Comparison of ENCODE assay signal across 24 mouse cellular contexts in the genomic region with DNA sequence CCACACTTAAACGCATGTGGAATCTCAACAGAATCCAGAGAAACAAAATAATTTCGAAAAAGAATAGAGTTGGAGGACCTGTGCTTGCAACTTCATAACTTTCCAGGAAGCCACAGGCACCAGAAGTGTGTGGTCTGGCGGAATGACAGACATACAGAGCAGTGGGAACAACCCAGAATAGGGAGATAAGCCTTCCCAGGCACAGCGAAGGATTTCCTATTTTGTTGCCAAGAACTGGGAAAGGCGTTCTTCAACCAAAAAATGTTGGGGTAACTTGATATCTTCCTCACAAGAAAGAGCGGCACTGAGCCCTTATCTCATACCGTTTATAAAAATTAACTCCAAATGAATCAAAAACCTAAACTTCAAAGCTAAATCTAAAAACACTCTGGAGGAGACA.
A peak's percentile ranks its signal among the peaks of the same experiment; 100 is the strongest.
DNase-seq lines count a peak whose midpoint lies in the region; ATAC-seq and TF ChIP-seq lines count a peak whose summit lies in the region.
"Had no signal": no experiment of that assay in that cellular context is flagged by ENCODE, and none has a peak within 500 bp of the region (broad histone marks: within the 10 kb centered on the region; RNA-seq: fewer than 3 reads in every experiment).

No protein-coding gene starts in this region.

- no peak overlapping the region for H3K9ac ChIP-seq in heart, embryonic 14.5 days (ENCODE audit: low read length)
- no peak overlapping the region for H3K9ac ChIP-seq in heart, embryonic 11.5 days (ENCODE audit: low read depth, low read length)
- no peak overlapping the region for H3K9ac ChIP-seq in limb, embryonic 14.5 days (ENCODE audit: low read depth, low read length, severe bottlenecking)
- H3K9ac ChIP-seq in intestine, embryonic 15.5 days = no peak overlapping the region
- H3K9ac ChIP-seq: embryonic facial prominence, embryonic 15.5 days; forebrain, embryonic 12.5 days; hindbrain, embryonic 12.5 days had no signal

- peaks cover 3 to 5% of the 10 kb centered on the region in 2 experiments; a peak in 2 of 4 replicates for H3K4me1 ChIP-seq in heart, embryonic 14.5 days (ENCODE audit: control insufficient read depth in 2 of 2, insufficient read depth in 2 of 2, low read length in 2 of 2)
- peaks cover 2% of the 10 kb centered on the region; the same call in 1 of the 2 replicates for H3K4me1 ChIP-seq in heart, embryonic 11.5 days (ENCODE audit: control insufficient read depth, insufficient read depth, low read length)
- H3K4me1 ChIP-seq in limb, embryonic 14.5 days (ENCODE audit: control insufficient read depth, insufficient read depth, low read length) = 0 out of 2 replicates have a peak, but pooled peaks cover under 1% of the 10 kb centered on the region
- peaks cover under 1% of the 10 kb centered on the region for H3K4me1 ChIP-seq in limb, embryonic 10.5 days
- H3K4me1 ChIP-seq in intestine, embryonic 15.5 days (replicated peaks) = no peaks in the 10 kb centered on the region
- H3K4me1 ChIP-seq: forebrain, embryonic 12.5 days; hindbrain, embryonic 12.5 days had no signal

- DNase-seq in limb, embryonic 14.5 days (ENCODE audit: low spot score) = peak; percentile 40
- DNase-seq in limb, embryonic 10.5 days (ENCODE audit: low spot score) = no peak
- peak; percentile 47 for DNase-seq in 3T3-L1 (ENCODE audit: low read depth, low spot score)
- peak; percentile 35 for DNase-seq in NIH3T3 (ENCODE audit: low read depth)
- no peak for DNase-seq in layer of hippocampus, postnatal 36 days
- DNase-seq: adrenal gland, postnatal 14 days; B cell, adult 2 months; cerebellum, adult 11-12 months; cerebellum, adult 9-10 months; cerebellum, postnatal 25 days; gastrocnemius, postnatal 10 days; heart, adult 2 months; kidney, adult 11 months had no signal

- H3K27ac ChIP-seq in heart, embryonic 14.5 days (replicated peaks in 1 of 2; ENCODE audit: control insufficient read depth in 1 of 2, insufficient read depth in 1 of 2, low read depth in 2 of 2, low read length in 2 of 2) = no peak overlapping the region; a peak in 1 of 4 replicates
- H3K27ac ChIP-seq in heart, embryonic 11.5 days (ENCODE audit: low read depth, low read length) = no peak overlapping the region
- H3K27ac ChIP-seq in limb, embryonic 14.5 days (replicated peaks; ENCODE audit: low read depth, low read length) = no peak overlapping the region
- H3K27ac ChIP-seq in limb, embryonic 10.5 days = no peak overlapping the region
- H3K27ac ChIP-seq in intestine, embryonic 15.5 days = no peak overlapping the region
- H3K27ac ChIP-seq: embryonic facial prominence, embryonic 15.5 days; forebrain, embryonic 12.5 days; heart, adult 2 months; hindbrain, embryonic 12.5 days had no signal

- no peak overlapping the region for H3K4me3 ChIP-seq in heart, embryonic 14.5 days (ENCODE audit: control insufficient read depth in 1 of 2, insufficient read depth in 1 of 2, low read depth in 1 of 2, low read length in 2 of 2)
- no peak overlapping the region for H3K4me3 ChIP-seq in heart, embryonic 11.5 days (ENCODE audit: low read depth, low read length)
- H3K4me3 ChIP-seq in limb, embryonic 14.5 days (replicated peaks; ENCODE audit: low read length) = no peak overlapping the region
- no peak overlapping the region for H3K4me3 ChIP-seq in limb, embryonic 10.5 days
- no peak overlapping the region for H3K4me3 ChIP-seq in intestine, embryonic 15.5 days (replicated peaks)
- H3K4me3 ChIP-seq: embryonic facial prominence, embryonic 15.5 days; forebrain, embryonic 12.5 days; heart, adult 2 months; hindbrain, embryonic 12.5 days had no signal

- no peak for TF ChIP-seq POLR2A in limb, embryonic 14.5 days (IDR thresholded peaks at IDR 0.05; ENCODE audit: borderline replicate concordance, extremely low read depth, insufficient read depth, insufficient read length)

- 30% methylated on average over 7 of the region's 7 CpGs for WGBS in heart, embryonic 14.5 days
- 35% methylated on average over 7 of the region's 7 CpGs for WGBS in heart, embryonic 11.5 days (ENCODE audit: insufficient replicate concordance)
- 57% methylated on average over 7 of the region's 7 CpGs for WGBS in limb, embryonic 14.5 days
- 80% methylated on average over 7 of the region's 7 CpGs for WGBS in limb, embryonic 10.5 days
- WGBS in intestine, embryonic 15.5 days = 61% methylated on average over 7 of the region's 7 CpGs

- H3K9me3 ChIP-seq in heart, embryonic 14.5 days (ENCODE audit: control insufficient read depth, low read length) = no peaks in the 10 kb centered on the region
- no peaks in the 10 kb centered on the region for H3K9me3 ChIP-seq in heart, embryonic 11.5 days (replicated peaks; ENCODE audit: control insufficient read depth, low read length)
- no peaks in the 10 kb centered on the region for H3K9me3 ChIP-seq in limb, embryonic 14.5 days (ENCODE audit: control insufficient read depth, low read length)
- H3K9me3 ChIP-seq in limb, embryonic 10.5 days (replicated peaks) = no peaks in the 10 kb centered on the region
- H3K9me3 ChIP-seq in intestine, embryonic 15.5 days = no peaks in the 10 kb centered on the region
- H3K9me3 ChIP-seq: embryonic facial prominence, embryonic 15.5 days; forebrain, embryonic 12.5 days; hindbrain, embryonic 12.5 days had no signal

- no peaks in the 10 kb centered on the region for H3K36me3 ChIP-seq in heart, embryonic 14.5 days (ENCODE audit: control insufficient read depth, insufficient read depth, low read length)
- no peaks in the 10 kb centered on the region for H3K36me3 ChIP-seq in heart, embryonic 11.5 days (ENCODE audit: control insufficient read depth, insufficient read depth, low read length)
- no peaks in the 10 kb centered on the region for H3K36me3 ChIP-seq in limb, embryonic 14.5 days (ENCODE audit: control insufficient read depth, insufficient read depth, low read length)
- H3K36me3 ChIP-seq in limb, embryonic 10.5 days = no peaks in the 10 kb centered on the region
- H3K36me3 ChIP-seq in intestine, embryonic 15.5 days = no peaks in the 10 kb centered on the region
- H3K36me3 ChIP-seq: embryonic facial prominence, embryonic 15.5 days; forebrain, embryonic 12.5 days; hindbrain, embryonic 12.5 days had no signal

- H3K27me3 ChIP-seq in heart, embryonic 14.5 days (ENCODE audit: control insufficient read depth, insufficient read depth, low read length) = no peaks in the 10 kb centered on the region
- H3K27me3 ChIP-seq in heart, embryonic 11.5 days (ENCODE audit: control insufficient read depth, insufficient read depth, low read length) = no peaks in the 10 kb centered on the region
- H3K27me3 ChIP-seq in limb, embryonic 14.5 days (ENCODE audit: control insufficient read depth, insufficient read depth, low read length) = no peaks in the 10 kb centered on the region
- H3K27me3 ChIP-seq in limb, embryonic 10.5 days (ENCODE audit: low read depth, poor library complexity, severe bottlenecking) = 0 out of 2 replicates have a peak, but pooled peaks cover 7% of the 10 kb centered on the region
- H3K27me3 ChIP-seq in intestine, embryonic 15.5 days (replicated peaks) = no peaks in the 10 kb centered on the region
- H3K27me3 ChIP-seq: embryonic facial prominence, embryonic 15.5 days; forebrain, embryonic 12.5 days; hindbrain, embryonic 12.5 days had no signal

- no peak for ATAC-seq in heart, embryonic 14.5 days (ENCODE audit: insufficient number of reproducible peaks, insufficient read depth, low FRiP score, low read depth)
- ATAC-seq in heart, embryonic 11.5 days (replicated peaks; ENCODE audit: insufficient number of reproducible peaks, low FRiP score, low TSS enrichment) = no peak
- no peak for ATAC-seq in limb, embryonic 14.5 days (ENCODE audit: low FRiP score, low read depth)
- no peak for ATAC-seq in intestine, embryonic 15.5 days
- ATAC-seq: activated CD4-positive, CD25-positive, alpha-beta regulatory T cell, adult 4 months; forebrain, embryonic 16.5 days; hindbrain, embryonic 16.5 days; inflammation-experienced regulatory T-cells, adult 6 months; Patski had no signal

- H3K4me2 ChIP-seq in heart, embryonic 14.5 days (ENCODE audit: low read length) = 0 out of 2 replicates have a peak overlapping the region, but pooled peaks have one; percentile 16
- H3K4me2 ChIP-seq in heart, embryonic 11.5 days = no peak overlapping the region
- H3K4me2 ChIP-seq in limb, embryonic 14.5 days (replicated peaks; ENCODE audit: low read depth, low read length, severe bottlenecking) = no peak overlapping the region
- no peak overlapping the region for H3K4me2 ChIP-seq in intestine, embryonic 15.5 days (replicated peaks)
- H3K4me2 ChIP-seq: embryonic facial prominence, embryonic 15.5 days; forebrain, embryonic 12.5 days; hindbrain, embryonic 12.5 days had no signal

Comparison
In these comparisons a context has a peak if more than half of its experiments do, and no peak if none do; other contexts are left out.
1. DNase-seq: peak in limb, embryonic 14.5 days (single experiment), 3T3-L1 (single experiment) and NIH3T3 (single experiment); none in limb, embryonic 10.5 days (single experiment) and layer of hippocampus, postnatal 36 days (0 of 2).